Mouse (Mus musculus) embryonic facial prominence, embryonic 10.5 days (tissue): ENCODE results near the gene Gm10638. TPM values are rescaled to one million over a fixed set of nuclear protein-coding genes. Genes with fewer than 3 reads are reported as not detected.

Source experiments
- DNase-seq: peaks from one replicate; pipeline ENCODE4 v3.0.0-alpha.2; 2017; ENCODE audit warnings: low spot score
- H3K27ac ChIP-seq: fragments of 300-500 bp; sonication (generic); replicated peaks from 2 replicates; pipeline ENCODE4 v1.5.1; 2016; ENCODE audit warnings: mild to moderate bottlenecking
- H3K27me3 ChIP-seq: fragments of 300-500 bp; sonication (generic); replicated peaks from 2 replicates; pipeline ENCODE4 v1.6.1; 2016; ENCODE audit warnings: low read depth, mild to moderate bottlenecking; ENCODE audit not compliant: poor library complexity, severe bottlenecking
- H3K36me3 ChIP-seq: fragments of 300-500 bp; sonication (generic); replicated peaks from 2 replicates; pipeline ENCODE4 v1.6.1; 2016; ENCODE audit warnings: mild to moderate bottlenecking, moderate library complexity
- H3K4me1 ChIP-seq: fragments of 300-500 bp; sonication (generic); 2 replicates; pipeline ENCODE4 v1.6.1; 2016
- H3K4me3 ChIP-seq: fragments of 300-500 bp; sonication (generic); 2 replicates; pipeline ENCODE4 v1.5.1; 2016; ENCODE audit warnings: mild to moderate bottlenecking, moderate library complexity
- H3K9me3 ChIP-seq: fragments of 300-500 bp; sonication (generic); 2 replicates; pipeline ENCODE4 v1.6.1; 2016; ENCODE audit warnings: mild to moderate bottlenecking
- WGBS: fragments of 180-500 bp; shearing (Covaris S2); methylation state at CpG from one replicate; pipeline ENCODE4 v1.1.7; 2016; 5-methylcytosine and 5-hydroxymethylcytosine counted together
- polyA plus RNA-seq: library from polyadenylated mRNA; unstranded; fragments of >200 nt; fragmentation: Nextera tagmentation; extraction: Ambion mirVana; gene quantifications from 2 replicates; pipeline ENCODE4 v1.2.1, GENCODE M21; 2016

The Gm10638 gene
- 4.6 and 4.8 TPM in 2 replicates for polyA plus RNA-seq

DNA sequence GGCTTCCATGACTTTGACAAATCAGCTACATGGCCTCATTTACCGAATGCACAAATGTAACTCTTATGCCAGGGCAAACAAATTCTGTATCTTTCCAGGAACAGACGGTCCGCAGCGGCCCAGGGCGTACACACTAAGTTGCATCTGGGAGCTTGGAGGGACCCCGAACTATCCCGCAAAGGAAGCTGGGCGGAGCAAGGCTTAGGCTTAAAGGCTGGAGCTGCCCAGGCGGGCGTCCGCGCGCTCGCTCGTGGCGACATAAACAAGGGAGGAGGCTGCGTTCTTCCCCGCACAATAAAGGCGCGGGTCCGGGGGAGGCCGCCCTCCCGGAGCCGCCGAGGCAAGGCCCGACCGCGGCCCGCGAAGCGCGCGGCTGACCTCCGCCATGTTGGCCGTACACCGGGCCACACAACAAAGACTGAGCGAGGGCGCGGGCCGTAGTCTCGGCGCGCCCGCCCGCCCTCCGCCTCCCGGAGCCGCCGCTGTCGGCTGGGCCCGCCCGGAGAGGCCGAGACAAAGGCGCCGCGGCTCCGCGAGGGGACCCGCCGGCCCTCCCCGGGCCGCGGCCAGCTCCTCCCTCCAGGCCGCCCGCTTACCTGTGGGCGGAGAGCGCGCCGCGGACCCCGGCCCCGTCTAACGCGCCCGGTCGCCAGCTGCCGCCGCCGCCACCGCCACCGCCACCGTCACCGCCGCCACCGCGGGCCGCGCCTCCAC is at the start of gene Gm10638, which contains the start of gene Siah1a:
Gene Gm10638, plus strand, starts transcription at position 479 of the 714 bp plus-strand sequence.
Gene Siah1a, minus strand, starts transcription at position 714 of the 714 bp plus-strand sequence.
- peak within 1 kb of the TSS; percentile 94 for H3K4me3 ChIP-seq
- peak within 1 kb of the TSS; percentile 100 for H3K27ac ChIP-seq
- H3K4me1 ChIP-seq: peaks cover 25% of the 10 kb centered on the region
- DNase-seq: peak; percentile 78
- 2% methylated on average over 88 of the region's 88 CpGs for WGBS
- no peaks in the 10 kb centered on the region for H3K36me3 ChIP-seq
- H3K9me3 ChIP-seq: no peaks in the 10 kb centered on the region
- H3K27me3 ChIP-seq: no peaks in the 10 kb centered on the region

DNA sequence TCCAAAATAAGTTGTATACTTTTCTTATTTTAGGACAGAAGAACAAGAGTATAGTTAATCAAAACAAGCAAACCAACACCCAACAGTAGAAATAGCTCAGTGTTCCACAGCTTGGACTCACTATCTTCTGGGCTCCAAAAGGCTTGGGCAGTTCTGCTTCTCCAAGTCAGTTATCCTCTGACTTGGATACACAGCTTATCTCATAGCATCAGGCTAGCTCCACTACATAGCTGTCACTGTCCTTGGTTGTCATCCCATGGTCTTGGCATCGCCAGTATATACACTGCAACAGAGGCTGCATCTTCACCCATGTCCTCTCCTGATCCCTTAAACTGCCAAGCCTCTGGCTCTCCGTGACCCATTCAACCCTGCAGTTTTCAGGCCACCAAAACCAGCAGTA is 49.8 kb upstream of the Gm10638 start:
- Histone ChIP-seq H3K27me3 (no peaks in the 10 kb centered on the region), H3K4me1 (no peaks in the 10 kb centered on the region), H3K36me3 (peaks cover 7% of the 10 kb centered on the region; the same call in 1 of the 2 replicates), H3K27ac (no peak overlapping the region), H3K4me3 (no peak overlapping the region), H3K9me3 (no peaks in the 10 kb centered on the region)
- 90% methylated on average over 2 of the region's 2 CpGs for WGBS
- DNase-seq: no peak

DNA sequence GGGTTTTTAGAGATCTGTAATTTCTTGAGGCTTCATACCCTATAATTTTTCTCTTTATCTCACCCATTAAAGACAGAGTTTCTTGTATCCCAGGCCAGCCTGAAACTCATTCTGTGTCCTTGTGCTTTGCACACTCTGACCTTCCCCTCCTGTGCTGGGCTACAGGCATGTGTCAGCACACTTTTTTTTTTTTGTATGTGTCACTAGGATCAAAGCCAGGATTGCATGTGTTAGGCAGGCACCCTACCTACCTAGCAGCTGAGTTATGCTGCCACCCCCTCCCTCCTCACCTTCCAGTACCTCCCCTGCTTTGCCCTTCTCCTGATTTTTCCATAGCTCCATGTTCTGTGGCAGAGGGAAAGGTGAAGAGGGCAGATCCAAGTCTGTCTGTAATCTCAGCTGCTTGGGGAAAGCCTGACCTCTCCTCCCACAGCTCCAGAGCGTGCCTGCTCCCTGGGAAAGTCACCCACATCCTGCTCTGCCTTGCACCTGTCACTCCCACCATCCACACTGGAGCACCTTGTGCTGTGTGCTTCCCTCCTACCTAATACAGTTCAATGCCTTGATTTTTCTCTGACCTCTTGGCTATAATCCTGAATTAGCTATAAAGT is 46.6 kb upstream of the Gm10638 start:
- no peak for DNase-seq
- Histone ChIP-seq H3K4me3 (no peak overlapping the region), H3K4me1 (no peaks in the 10 kb centered on the region), H3K36me3 (peaks cover 7% of the 10 kb centered on the region; the same call in 1 of the 2 replicates), H3K27ac (no peak overlapping the region), H3K9me3 (no peaks in the 10 kb centered on the region), H3K27me3 (no peaks in the 10 kb centered on the region)
- 70% methylated on average over 1 of the region's 1 CpGs for WGBS

DNA sequence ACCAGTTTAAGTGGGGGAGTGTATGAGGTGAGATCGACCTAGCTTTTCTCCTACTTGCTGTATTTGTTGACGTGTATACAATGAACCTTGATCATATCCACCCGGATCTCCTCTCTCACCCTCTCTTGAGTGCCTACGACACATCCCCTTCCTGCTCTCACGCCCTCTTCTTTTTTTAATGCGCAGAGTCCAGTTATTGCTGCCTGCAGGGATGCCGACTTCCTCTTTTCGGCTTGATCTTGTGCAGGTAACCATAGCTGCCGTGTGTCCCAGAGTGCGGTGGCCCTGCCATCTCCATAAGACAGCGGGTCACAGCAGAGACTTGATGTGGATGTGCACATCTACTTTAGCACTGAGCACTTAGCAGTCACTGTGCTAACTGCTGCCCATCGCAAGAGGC is 46.0 kb upstream of the Gm10638 start:
- Histone ChIP-seq H3K4me3 (no peak overlapping the region), H3K27ac (no peak overlapping the region), H3K27me3 (no peaks in the 10 kb centered on the region), H3K4me1 (no peaks in the 10 kb centered on the region), H3K36me3 (peaks cover 7% of the 10 kb centered on the region; the same call in 1 of the 2 replicates), H3K9me3 (no peaks in the 10 kb centered on the region)
- WGBS: 90% methylated on average over 12 of the region's 12 CpGs
- no peak for DNase-seq

DNA sequence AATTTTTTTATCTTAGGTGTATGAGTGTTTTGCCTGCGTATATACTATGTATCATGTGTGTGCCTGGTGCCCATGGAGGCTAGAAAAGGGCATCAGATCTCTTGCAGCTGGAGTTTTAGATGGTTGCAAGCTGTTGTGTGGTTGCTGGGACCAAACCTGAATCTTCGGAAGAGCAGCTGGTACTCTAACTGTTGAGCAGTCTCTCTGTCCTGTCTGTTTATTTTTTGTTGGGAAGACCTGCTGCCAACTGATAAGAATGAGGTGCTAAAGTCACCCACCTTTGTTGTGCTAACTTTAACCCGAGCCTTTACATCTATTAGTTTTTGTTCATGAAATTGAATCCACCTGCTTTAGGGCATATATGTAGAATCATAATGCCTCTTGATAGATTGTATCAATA is 43.0 kb upstream of the Gm10638 start:
- H3K9me3 ChIP-seq: no peaks in the 10 kb centered on the region
- DNase-seq: no peak
- H3K36me3 ChIP-seq: peaks cover 10% of the 10 kb centered on the region; the same call in 1 of the 2 replicates
- H3K4me1 ChIP-seq: no peaks in the 10 kb centered on the region
- 89% methylated on average over 3 of the region's 3 CpGs for WGBS
- H3K27ac ChIP-seq: no peak overlapping the region
- H3K27me3 ChIP-seq: no peaks in the 10 kb centered on the region
- H3K4me3 ChIP-seq: no peak overlapping the region

DNA sequence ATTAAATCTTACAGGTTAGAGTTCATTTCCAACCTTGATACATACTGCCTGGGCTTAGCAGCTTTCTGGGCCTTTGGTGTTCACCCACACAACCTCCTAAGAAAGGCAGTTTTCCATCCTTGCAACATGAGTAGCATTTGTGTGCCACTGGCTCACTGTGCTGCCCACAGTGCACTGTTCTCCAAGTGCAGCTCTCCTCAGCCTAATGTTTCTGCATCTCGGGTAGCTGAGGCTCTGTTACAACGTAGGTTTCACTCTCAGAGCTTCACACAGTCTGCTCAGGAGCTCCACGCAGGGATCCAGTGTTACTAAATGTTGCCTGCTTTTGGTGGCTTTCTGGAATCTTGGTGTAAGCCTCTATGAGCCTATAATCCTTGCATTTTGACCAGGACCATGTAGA is 40.2 kb upstream of the Gm10638 start:
- Histone ChIP-seq H3K4me1 (no peaks in the 10 kb centered on the region), H3K9me3 (no peaks in the 10 kb centered on the region), H3K27me3 (no peaks in the 10 kb centered on the region), H3K4me3 (no peak overlapping the region), H3K27ac (no peak overlapping the region), H3K36me3 (peaks cover 18% of the 10 kb centered on the region; the same call in 1 of the 2 replicates)
- WGBS: 84% methylated on average over 3 of the region's 3 CpGs
- DNase-seq: no peak

DNA sequence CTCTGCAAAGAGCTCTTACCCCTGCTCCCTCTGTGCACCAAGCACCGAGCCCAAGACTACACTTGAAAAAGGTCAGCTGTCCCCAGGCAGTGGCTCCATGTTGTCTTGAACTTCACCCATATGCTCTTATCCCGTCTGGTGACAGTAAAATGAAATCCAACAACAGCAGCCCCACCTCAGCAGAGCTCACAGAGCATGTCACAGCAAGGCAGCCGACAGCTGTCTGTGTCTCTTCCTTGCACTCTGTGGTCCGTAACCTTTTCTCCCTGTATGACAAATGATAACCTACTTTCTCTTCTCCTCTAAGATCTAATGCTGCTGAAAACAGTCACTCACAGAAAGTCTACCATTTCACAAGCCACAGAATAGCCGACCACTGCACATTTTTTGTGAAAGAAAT is 38.7 kb upstream of the Gm10638 start:
- Histone ChIP-seq H3K4me1 (peaks cover 4% of the 10 kb centered on the region; the same call in 1 of the 2 replicates), H3K27ac (no peak overlapping the region), H3K9me3 (no peaks in the 10 kb centered on the region), H3K4me3 (no peak overlapping the region), H3K27me3 (no peaks in the 10 kb centered on the region), H3K36me3 (peaks cover 18% of the 10 kb centered on the region; the same call in 1 of the 2 replicates)
- WGBS: 87% methylated on average over 5 of the region's 5 CpGs
- no peak for DNase-seq

DNA sequence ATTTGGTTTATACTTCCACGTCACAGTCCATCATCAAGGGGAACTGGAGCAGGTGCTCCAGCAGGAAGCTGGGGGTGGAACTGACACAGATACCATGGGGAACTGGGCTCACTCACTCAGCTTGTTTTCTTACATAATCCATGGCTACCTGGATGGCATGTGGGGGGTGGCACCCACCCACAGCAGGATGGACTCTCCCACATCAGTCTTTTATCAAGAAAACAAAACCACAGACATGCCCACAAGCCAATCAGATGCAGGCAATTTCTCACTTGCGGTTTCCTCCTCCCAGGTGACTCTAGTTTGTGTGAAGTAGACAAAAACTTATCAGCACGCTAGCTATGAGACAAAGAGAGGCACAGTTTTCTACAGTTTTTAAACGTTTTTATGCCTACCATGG is 37.6 kb upstream of the Gm10638 start:
- DNase-seq: no peak
- 77% methylated on average over 4 of the region's 4 CpGs for WGBS
- no peaks in the 10 kb centered on the region for H3K27me3 ChIP-seq
- peaks cover 18% of the 10 kb centered on the region; the same call in 1 of the 2 replicates for H3K36me3 ChIP-seq
- no peak overlapping the region for H3K4me3 ChIP-seq
- peaks cover 4% of the 10 kb centered on the region; the same call in 1 of the 2 replicates for H3K4me1 ChIP-seq
- no peaks in the 10 kb centered on the region for H3K9me3 ChIP-seq
- H3K27ac ChIP-seq: no peak overlapping the region

DNA sequence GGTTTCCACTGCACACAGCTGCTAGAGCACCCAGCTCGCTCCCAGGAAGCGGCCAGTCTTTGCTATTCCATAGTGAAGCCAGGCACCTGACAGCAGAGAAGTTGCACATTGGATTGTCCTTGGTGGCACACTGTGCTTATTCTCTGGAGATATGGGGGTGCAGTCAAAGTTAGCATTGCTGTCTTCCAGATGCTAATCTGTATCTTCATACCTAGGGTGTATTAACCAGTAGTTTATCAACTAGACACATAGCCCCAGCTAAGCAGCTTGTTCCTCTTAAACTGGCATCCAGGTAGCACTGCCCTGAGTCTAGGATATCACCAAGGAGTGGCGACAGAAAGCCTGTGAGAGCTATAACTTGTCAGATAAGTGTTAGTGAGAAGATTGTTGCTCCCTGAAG is 32.9 kb upstream of the Gm10638 start:
- H3K27me3 ChIP-seq: no peaks in the 10 kb centered on the region
- 83% methylated on average over 3 of the region's 3 CpGs for WGBS
- no peak overlapping the region for H3K4me3 ChIP-seq
- DNase-seq: no peak
- H3K27ac ChIP-seq: no peak overlapping the region
- H3K9me3 ChIP-seq: no peaks in the 10 kb centered on the region
- H3K4me1 ChIP-seq: peaks cover 4% of the 10 kb centered on the region; the same call in 1 of the 2 replicates
- peaks cover 34% of the 10 kb centered on the region for H3K36me3 ChIP-seq

DNA sequence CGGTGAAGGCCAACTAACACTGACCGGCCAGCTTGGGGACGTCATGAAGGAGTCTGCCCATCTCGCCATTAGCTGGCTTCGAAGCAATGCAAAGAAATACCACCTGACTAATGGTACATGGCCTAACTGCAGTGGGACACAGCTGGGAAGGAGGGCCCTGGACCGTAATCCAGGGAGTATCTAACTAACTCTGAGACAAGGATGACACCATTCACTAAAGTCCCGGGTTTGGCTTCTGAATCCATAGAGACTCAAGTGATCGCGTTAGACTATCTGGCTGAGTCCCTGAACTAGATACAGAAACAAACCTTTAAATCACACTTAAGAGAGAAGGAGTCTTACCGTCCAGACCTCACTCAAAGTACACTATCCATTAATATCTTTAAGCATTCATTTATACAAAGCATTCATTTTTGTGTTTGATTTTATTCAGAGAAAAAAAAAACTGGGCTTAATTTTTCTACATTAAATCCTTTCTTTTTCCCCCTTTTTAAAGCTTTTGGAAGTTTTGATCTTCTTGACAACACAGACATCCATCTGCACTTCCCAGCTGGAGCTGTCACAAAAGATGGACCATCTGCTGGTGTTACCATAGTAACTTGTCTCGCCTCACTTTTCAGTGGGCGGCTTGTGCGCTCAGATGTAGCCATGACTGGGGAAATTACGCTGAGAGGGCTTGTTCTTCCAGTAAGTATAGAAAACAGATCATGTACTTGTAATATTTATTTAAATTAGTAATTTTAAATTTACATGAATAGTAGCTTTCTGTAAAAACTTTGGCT is 31.9 kb upstream of the Gm10638 start:
- Histone ChIP-seq H3K9me3 (no peaks in the 10 kb centered on the region), H3K36me3 (peaks cover 43% of the 10 kb centered on the region), H3K4me3 (no peak overlapping the region), H3K4me1 (peaks cover 4% of the 10 kb centered on the region; the same call in 1 of the 2 replicates), H3K27ac (no peak overlapping the region), H3K27me3 (no peaks in the 10 kb centered on the region)
- DNase-seq: no peak
- WGBS: 84% methylated on average over 14 of the region's 14 CpGs

DNA sequence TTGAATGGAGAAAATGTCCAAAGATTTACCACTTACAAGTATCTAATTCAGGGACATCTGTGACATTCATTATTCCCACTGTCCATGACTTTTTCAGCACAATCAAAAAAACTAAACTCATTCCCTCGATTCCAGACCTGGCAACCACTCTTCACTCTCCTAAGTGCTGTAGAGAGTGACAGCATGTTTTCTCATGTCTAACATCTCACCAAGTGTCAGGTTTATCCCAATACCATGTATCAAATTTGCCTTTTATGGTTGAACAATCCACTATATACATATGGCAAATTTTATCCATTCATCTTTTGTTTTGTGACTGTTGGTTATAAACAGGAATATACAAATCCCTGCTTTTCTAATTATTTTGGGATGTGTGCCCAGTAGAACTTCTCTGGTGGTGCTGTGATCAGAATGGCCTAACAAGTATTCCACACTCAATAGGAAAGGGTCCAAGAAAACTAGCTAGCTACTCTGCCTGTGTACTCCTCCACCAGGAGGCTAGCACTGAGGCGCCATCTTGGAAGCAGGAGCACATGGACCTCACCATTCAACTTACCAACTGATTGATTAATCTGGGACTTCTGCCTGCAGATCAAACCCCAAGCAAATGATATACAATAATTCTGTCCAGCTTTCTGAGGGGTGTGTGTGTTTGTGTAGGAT is 27.0 kb upstream of the Gm10638 start:
- Histone ChIP-seq H3K27me3 (no peaks in the 10 kb centered on the region), H3K4me1 (no peaks in the 10 kb centered on the region), H3K4me3 (no peak overlapping the region), H3K9me3 (no peaks in the 10 kb centered on the region), H3K36me3 (peaks cover 77% of the 10 kb centered on the region), H3K27ac (no peak overlapping the region)
- no peak for DNase-seq
- 84% methylated on average over 2 of the region's 2 CpGs for WGBS

DNA sequence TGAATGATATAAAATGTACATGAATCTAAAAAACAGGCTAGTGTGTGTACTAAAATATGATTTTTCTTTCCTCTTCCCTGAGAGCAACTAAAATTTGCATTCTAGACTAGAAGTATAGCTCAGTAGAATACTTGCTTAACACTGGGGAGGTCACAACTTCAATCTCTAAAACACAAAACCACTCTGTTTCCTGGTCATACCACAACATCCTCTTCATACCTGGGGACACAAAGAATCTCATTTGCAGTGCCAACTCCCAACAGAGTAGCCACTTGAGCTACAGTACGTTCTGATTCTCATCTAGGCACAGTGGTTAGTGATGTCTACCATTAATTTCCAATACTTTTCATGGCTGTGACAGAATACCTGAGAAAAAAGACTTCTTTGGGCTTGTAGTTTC is 26.1 kb upstream of the Gm10638 start:
- WGBS: 92% methylated on average over 1 of the region's 1 CpGs
- Histone ChIP-seq H3K4me3 (no peak overlapping the region), H3K27me3 (no peaks in the 10 kb centered on the region), H3K9me3 (no peaks in the 10 kb centered on the region), H3K4me1 (no peaks in the 10 kb centered on the region), H3K27ac (no peak overlapping the region), H3K36me3 (peaks cover 77% of the 10 kb centered on the region)
- no peak for DNase-seq
